Mouse (Mus musculus) C2C12 (cell line): ENCODE data around the gene Pou2f3. TPM values are rescaled to one million over a fixed set of nuclear protein-coding genes. Genes with fewer than 3 reads are reported as not detected.

Experiments
- H3K27me3 ChIP-seq: one replicate; pipeline ENCODE4 v1.6.1; 2011; ENCODE audit not compliant: control insufficient read depth, insufficient read depth, insufficient read length
- H3K36me3 ChIP-seq: one replicate; pipeline ENCODE4 v1.6.1; 2011; ENCODE audit not compliant: control insufficient read depth, insufficient read depth
- H3K4me3 ChIP-seq: one replicate; pipeline ENCODE4 v1.5.1; 2011; ENCODE audit warnings: mild to moderate bottlenecking, control low read depth; ENCODE audit not compliant: poor library complexity, insufficient read depth, severe bottlenecking
- H3K79me2 ChIP-seq: one replicate; pipeline ENCODE4 v1.6.1; 2011; ENCODE audit not compliant: control insufficient read depth, insufficient read depth
- H3K79me3 ChIP-seq: one replicate; pipeline ENCODE4 v1.6.1; 2011; ENCODE audit warnings: low read depth, control low read depth
- H3ac ChIP-seq: one replicate; pipeline ENCODE3; 2011; ENCODE audit warnings: low read depth; ENCODE audit not compliant: control insufficient read depth, insufficient read length
- CEBPB ChIP-seq: IDR thresholded peaks from one replicate; pipeline ENCODE4 v1.6.1; 2011; ENCODE audit warnings: low read depth, mild to moderate bottlenecking, control low read depth, moderate library complexity
- CTCF ChIP-seq: IDR thresholded peaks from one replicate; pipeline ENCODE4 v1.5.1; 2011; ENCODE audit not compliant: control insufficient read depth, insufficient read depth, insufficient read length
- FOSL1 ChIP-seq: IDR thresholded peaks from one replicate; pipeline ENCODE4 v1.8.0; 2011; ENCODE audit warnings: mild to moderate bottlenecking, low read length; ENCODE audit not compliant: poor library complexity, insufficient read depth, severe bottlenecking
- MAX ChIP-seq: IDR thresholded peaks from one replicate; pipeline ENCODE4 v1.6.1; 2011; ENCODE audit warnings: mild to moderate bottlenecking, control low read depth
- MYOD1 ChIP-seq: IDR thresholded peaks from one replicate; pipeline ENCODE4 v1.6.1; 2011; ENCODE audit warnings: low read depth; ENCODE audit not compliant: control insufficient read depth, insufficient read length
- MYOG ChIP-seq: IDR thresholded peaks from one replicate; pipeline ENCODE4 v1.6.1; 2011; ENCODE audit not compliant: control insufficient read depth, insufficient read length; ENCODE audit errors: extremely low read depth
- USF1 ChIP-seq: IDR thresholded peaks from one replicate; pipeline ENCODE4 v1.6.1; 2011; ENCODE audit warnings: low read depth, mild to moderate bottlenecking, control low read depth, moderate library complexity
- polyA plus RNA-seq: library from polyadenylated mRNA; unstranded; fragments of >200 nt; fragmentation: generic; extraction: Trizol; gene quantifications from one replicate; pipeline ENCODE4 v1.2.1, GENCODE M21; 2012; ENCODE audit warnings: missing spikeins

Gene Pou2f3
- polyA plus RNA-seq, 1 experiment: not detected

GRCm38 (mm10) chr9:43189021-43189356 lies 21.2 kb downstream of the Pou2f3 start:
- Histone ChIP-seq H3ac (no peak overlapping the region), H3K79me3 (no peaks in the 10 kb centered on the region), H3K4me3 (no peak overlapping the region), H3K36me3 (no peaks in the 10 kb centered on the region), H3K79me2 (no peaks in the 10 kb centered on the region), H3K27me3 (peaks cover 42% of the 10 kb centered on the region)
- TF ChIP-seq MYOG (no peak), FOSL1 (no peak), MYOD1 (no peak), CEBPB (no peak), CTCF (no peak), USF1 (no peak), MAX (no peak)

GRCm38 (mm10) chr9:43188309-43189020 lies 21.7 kb downstream of the Pou2f3 start:
- H3K4me3 ChIP-seq: no peak overlapping the region
- H3ac ChIP-seq: no peak overlapping the region
- H3K79me2 ChIP-seq: no peaks in the 10 kb centered on the region
- H3K36me3 ChIP-seq: no peaks in the 10 kb centered on the region
- TF ChIP-seq USF1: no peak
- TF ChIP-seq CEBPB: no peak
- TF ChIP-seq CTCF: no peak
- no peak for TF ChIP-seq MYOD1
- TF ChIP-seq FOSL1: no peak
- no peak for TF ChIP-seq MAX
- TF ChIP-seq MYOG: no peak
- H3K27me3 ChIP-seq: peaks cover 45% of the 10 kb centered on the region
- H3K79me3 ChIP-seq: no peaks in the 10 kb centered on the region

- no peaks in the 10 kb centered on the region for H3K79me3 ChIP-seq
- no peaks in the 10 kb centered on the region for H3K36me3 ChIP-seq
- H3K79me2 ChIP-seq: no peaks in the 10 kb centered on the region
- peaks cover 52% of the 10 kb centered on the region for H3K27me3 ChIP-seq
- no peak overlapping the region for H3ac ChIP-seq
- TF ChIP-seq CEBPB: no peak
- no peak for TF ChIP-seq MAX
- TF ChIP-seq USF1: no peak
- no peak for TF ChIP-seq MYOD1
- TF ChIP-seq FOSL1: no peak
- TF ChIP-seq MYOG: no peak
- TF ChIP-seq CTCF: no peak
- no peak overlapping the region for H3K4me3 ChIP-seq
Measured at GRCm38 (mm10) chr9:43179614-43180013, 30.6 kb downstream of the Pou2f3 start.

- Histone ChIP-seq H3K79me3 (no peaks in the 10 kb centered on the region), H3K36me3 (no peaks in the 10 kb centered on the region)
Measured at GRCm38 (mm10) chr9:43178172-43178571, 32.0 kb downstream of the Pou2f3 start.

GRCm38 (mm10) chr9:43167081-43167480 lies 43.1 kb downstream of the Pou2f3 start:
- no peaks in the 10 kb centered on the region for H3K36me3 ChIP-seq
- peaks cover 56% of the 10 kb centered on the region for H3K27me3 ChIP-seq
- TF ChIP-seq MYOG: no peak
- no peak for TF ChIP-seq CEBPB
- no peak for TF ChIP-seq USF1
- TF ChIP-seq FOSL1: no peak
- no peak for TF ChIP-seq CTCF
- no peak for TF ChIP-seq MYOD1
- TF ChIP-seq MAX: no peak
- H3K79me3 ChIP-seq: no peaks in the 10 kb centered on the region
- no peak overlapping the region for H3ac ChIP-seq
- H3K4me3 ChIP-seq: no peak overlapping the region
- H3K79me2 ChIP-seq: no peaks in the 10 kb centered on the region

More at GRCm38 (mm10) chr9:43178172-43178571, 32.0 kb downstream of the Pou2f3 start:
- no peak overlapping the region for H3K4me3 ChIP-seq
- no peaks in the 10 kb centered on the region for H3K79me2 ChIP-seq
- no peak for TF ChIP-seq CTCF
- no peak for TF ChIP-seq USF1
- no peak for TF ChIP-seq CEBPB
- no peak for TF ChIP-seq MAX
- TF ChIP-seq MYOG: no peak
- TF ChIP-seq MYOD1: no peak
- TF ChIP-seq FOSL1: no peak
- no peak overlapping the region for H3ac ChIP-seq
- H3K27me3 ChIP-seq: peaks cover 54% of the 10 kb centered on the region
